Mouse (Mus musculus): ENCODE results near the gene Gldc. TPM values are rescaled to one million over a fixed set of nuclear protein-coding genes. Genes with fewer than 3 reads are reported as not detected.

The Gldc gene
- total and polyA plus RNA-seq, 2 experiments from 2014 or later: 8.7 to 16.6 TPM

GRCm38 (mm10) chr19:30179979-30180378, 4.8 kb upstream of the Gldc start:
- 93% methylated on average over 1 of the region's 1 CpGs for whole genome bisulfite sequencing
- H3K27me3 ChIP-seq (ENCODE audit: insufficient read depth, low read length): no peaks in the 10 kb centered on the region; the same call in 1 of the 2 replicates
- DNase-seq (ENCODE audit: low spot score): no peak
- no peak overlapping the region for H3K4me3 ChIP-seq (ENCODE audit: low read length)
- ATAC-seq: no peak
- H3K4me2 ChIP-seq (ENCODE audit: low read depth, low read length): no peak overlapping the region
- H3K4me1 ChIP-seq (ENCODE audit: insufficient read depth, low read length): no peaks in the 10 kb centered on the region
- no peak overlapping the region for H3K9ac ChIP-seq (replicated peaks; ENCODE audit: low read length)
- no peaks in the 10 kb centered on the region for H3K36me3 ChIP-seq (ENCODE audit: insufficient read depth, low read length)
- TF ChIP-seq CTCF (IDR thresholded peaks at IDR 0.05; ENCODE audit: low read depth): no peak
- H3K9me3 ChIP-seq (ENCODE audit: low read length): no peaks in the 10 kb centered on the region; the same call in 1 of the 2 replicates
- H3K27ac ChIP-seq: no peak overlapping the region

- WGBS: 6% methylated on average over 15 of the region's 15 CpGs
- no peak overlapping the region; the same call in 1 of the 2 replicates for H3K27ac ChIP-seq
- ATAC-seq (no peak), DNase-seq (ENCODE audit: low spot score) (no peak)
- H3K4me1 ChIP-seq (ENCODE audit: insufficient read depth, low read length): no peaks in the 10 kb centered on the region
- H3K4me2 ChIP-seq (ENCODE audit: low read depth, low read length): peak overlapping the region; percentile 91
- no peaks in the 10 kb centered on the region; the same call in 1 of the 2 replicates for H3K27me3 ChIP-seq (ENCODE audit: insufficient read depth, low read length)
- H3K4me3 ChIP-seq (ENCODE audit: low read length): peak overlapping the region; percentile 59
- H3K9me3 ChIP-seq (ENCODE audit: low read length): no peaks in the 10 kb centered on the region; the same call in 1 of the 2 replicates
- no peak for TF ChIP-seq CTCF (IDR thresholded peaks at IDR 0.05; ENCODE audit: low read depth)
- H3K36me3 ChIP-seq (ENCODE audit: insufficient read depth, low read length): no peaks in the 10 kb centered on the region
- peak overlapping the region; percentile 58 for H3K9ac ChIP-seq (replicated peaks; ENCODE audit: low read length)
These were observed 1.1 kb downstream of the Gldc start for GRCm38 (mm10) chr19:30174074-30174670.

GRCm38 (mm10) chr19:30171346-30172055, 3.7 kb downstream of the Gldc start:
- ATAC-seq (no peak), DNase-seq (ENCODE audit: low spot score) (no peak)
- Histone ChIP-seq H3K36me3 (ENCODE audit: insufficient read depth, low read length) (no peaks in the 10 kb centered on the region), H3K9ac (replicated peaks; ENCODE audit: low read length) (no peak overlapping the region), H3K9me3 (ENCODE audit: low read length) (no peaks in the 10 kb centered on the region), H3K27me3 (ENCODE audit: insufficient read depth, low read length) (no peaks in the 10 kb centered on the region; the same call in 1 of the 2 replicates), H3K27ac (no peak overlapping the region), H3K4me2 (ENCODE audit: low read depth, low read length) (no peak overlapping the region), H3K4me1 (ENCODE audit: insufficient read depth, low read length) (no peaks in the 10 kb centered on the region), H3K4me3 (ENCODE audit: low read length) (no peak overlapping the region)
- TF ChIP-seq CTCF (IDR thresholded peaks at IDR 0.05; ENCODE audit: low read depth): no peak
- 86% methylated on average over 8 of the region's 8 CpGs for WGBS

- H3K27me3 ChIP-seq (ENCODE audit: insufficient read depth, low read length): no peaks in the 10 kb centered on the region
- no peaks in the 10 kb centered on the region for H3K4me1 ChIP-seq (ENCODE audit: insufficient read depth, low read length)
- WGBS: 83% methylated on average over 6 of the region's 6 CpGs
- no peaks in the 10 kb centered on the region for H3K9me3 ChIP-seq (ENCODE audit: low read length)
- TF ChIP-seq CTCF (IDR thresholded peaks at IDR 0.05; ENCODE audit: low read depth): no peak
- H3K27ac ChIP-seq: no peak overlapping the region
- H3K36me3 ChIP-seq (ENCODE audit: insufficient read depth, low read length): no peaks in the 10 kb centered on the region
- no peak overlapping the region for H3K4me2 ChIP-seq (ENCODE audit: low read depth, low read length)
- no peak overlapping the region for H3K9ac ChIP-seq (replicated peaks; ENCODE audit: low read length)
- H3K4me3 ChIP-seq (ENCODE audit: low read length): no peak overlapping the region
- DNase-seq (ENCODE audit: low spot score): no peak
- ATAC-seq: no peak
These were observed 4.9 kb downstream of the Gldc start for GRCm38 (mm10) chr19:30170319-30170718.

- DNase-seq (ENCODE audit: low spot score): no peak
- Histone ChIP-seq H3K36me3 (ENCODE audit: insufficient read depth, low read length) (no peaks in the 10 kb centered on the region), H3K27ac (no peak overlapping the region), H3K9me3 (ENCODE audit: low read length) (no peaks in the 10 kb centered on the region), H3K9ac (replicated peaks; ENCODE audit: low read length) (no peak overlapping the region), H3K4me3 (ENCODE audit: low read length) (no peak overlapping the region), H3K4me2 (ENCODE audit: low read depth, low read length) (no peak overlapping the region), H3K4me1 (ENCODE audit: insufficient read depth, low read length) (no peaks in the 10 kb centered on the region), H3K27me3 (ENCODE audit: insufficient read depth, low read length) (no peaks in the 10 kb centered on the region)
- no peak for TF ChIP-seq CTCF (IDR thresholded peaks at IDR 0.05; ENCODE audit: low read depth)
- WGBS: 93% methylated on average over 20 of the region's 20 CpGs
- no peak for ATAC-seq
These were observed 8.3 kb downstream of the Gldc start for GRCm38 (mm10) chr19:30166801-30167505.

- ATAC-seq (0 out of 2 replicates have a peak, but pooled peaks have one; percentile 36), DNase-seq (ENCODE audit: low spot score) (peak; percentile 34)
- H3K4me3 ChIP-seq (ENCODE audit: low read length): no peak overlapping the region
- H3K9me3 ChIP-seq (ENCODE audit: low read length): no peaks in the 10 kb centered on the region
- no peaks in the 10 kb centered on the region for H3K27me3 ChIP-seq (ENCODE audit: insufficient read depth, low read length)
- 36% methylated on average over 2 of the region's 2 CpGs for WGBS
- H3K36me3 ChIP-seq (ENCODE audit: insufficient read depth, low read length): no peaks in the 10 kb centered on the region
- no peak overlapping the region for H3K4me2 ChIP-seq (ENCODE audit: low read depth, low read length)
- H3K4me1 ChIP-seq (ENCODE audit: insufficient read depth, low read length): no peaks in the 10 kb centered on the region
- H3K27ac ChIP-seq: no peak overlapping the region
- no peak overlapping the region for H3K9ac ChIP-seq (replicated peaks; ENCODE audit: low read length)
- no peak for TF ChIP-seq CTCF (IDR thresholded peaks at IDR 0.05; ENCODE audit: low read depth)
These were observed 11.0 kb downstream of the Gldc start for GRCm38 (mm10) chr19:30164228-30164627.
